Mouse (Mus musculus) CH12.LX (cell line): ENCODE results near the gene Sh3glb2. TPM values are rescaled to one million over a fixed set of nuclear protein-coding genes. Genes with fewer than 3 reads are reported as not detected.

ENCODE experiments used
- DNase-seq: peaks from one replicate; pipeline ENCODE4 v3.0.0-alpha.2; 2013; ENCODE audit errors: extremely low read depth
- H3K27ac ChIP-seq: 2 replicates; pipeline ENCODE4 v1.5.1; 2012; ENCODE audit warnings: low read depth, mild to moderate bottlenecking, control low read depth, moderate library complexity; ENCODE audit not compliant: insufficient read depth
- H3K27me3 ChIP-seq: replicated peaks from 2 replicates; pipeline ENCODE3; 2012; ENCODE audit warnings: inconsistent platforms
- H3K36me3 ChIP-seq, 2 experiments: replicated peaks in 1 of 2; 2 replicates each; pipeline versions ENCODE3 to v1.6.1; 2012; ENCODE audit warnings: inconsistent platforms in 1 of 2, low read length in 1 of 2, mild to moderate bottlenecking in 1 of 2, mixed read lengths in 1 of 2, moderate library complexity in 1 of 2; ENCODE audit not compliant: control insufficient read depth in 1 of 2, insufficient read depth in 1 of 2
- H3K4me1 ChIP-seq, 2 experiments: 2 replicates each; pipeline ENCODE4 v1.6.1; 2012; ENCODE audit warnings: inconsistent platforms in 1 of 2, moderate library complexity in 1 of 2; ENCODE audit not compliant: insufficient read depth in 2 of 2, control insufficient read depth in 1 of 2
- H3K4me2 ChIP-seq: 2 replicates; pipeline ENCODE4 v1.6.1; 2012; ENCODE audit warnings: low read depth, mild to moderate bottlenecking, control low read depth; ENCODE audit not compliant: poor library complexity, insufficient read depth, severe bottlenecking
- H3K4me3 ChIP-seq, 3 experiments: fragments of 150-350 bp in 1 of 3; sonication (generic) in 1 of 3; replicated peaks in 1 of 3; 2 replicates each; pipeline versions ENCODE3 to v1.5.1; 2011 to 2012; ENCODE audit warnings: low read depth in 2 of 3, low read length in 2 of 3, mild to moderate bottlenecking in 2 of 3, moderate library complexity in 2 of 3, control low read depth in 1 of 3, improper control_type of control experiment in 1 of 3, inconsistent platforms in 1 of 3, mixed read lengths in 1 of 3; ENCODE audit not compliant: poor library complexity in 1 of 3
- H3K79me2 ChIP-seq: replicated peaks from 2 replicates; pipeline ENCODE4 v1.6.1; 2012; ENCODE audit warnings: mild to moderate bottlenecking, moderate library complexity; ENCODE audit not compliant: control insufficient read depth, poor library complexity, insufficient read depth, severe bottlenecking; ENCODE audit errors: extremely low read depth
- H3K9ac ChIP-seq: 2 replicates; pipeline ENCODE4 v1.6.1; 2012; ENCODE audit warnings: low read depth, mild to moderate bottlenecking, control low read depth, moderate library complexity; ENCODE audit not compliant: insufficient read depth
- H3K9me3 ChIP-seq: replicated peaks from 2 replicates; pipeline ENCODE3; 2012; ENCODE audit warnings: low read length, inconsistent platforms, mixed read lengths
- CHD1 ChIP-seq: IDR thresholded peaks from 2 replicates; pipeline ENCODE4 v1.6.1; 2012; ENCODE audit warnings: low read depth, low read length, improper control_type of control experiment, inconsistent platforms
- ELF1 ChIP-seq: IDR thresholded peaks from 2 replicates; pipeline ENCODE4 v1.6.1; 2014; ENCODE audit warnings: low read depth, mild to moderate bottlenecking, inconsistent platforms, low read length, improper control_type of control experiment
- EP300 ChIP-seq: IDR thresholded peaks from 2 replicates; pipeline ENCODE4 v1.6.1; 2011; ENCODE audit warnings: low read length, improper control_type of control experiment
- ETS1 ChIP-seq: conservative IDR thresholded peaks from 2 replicates; pipeline ENCODE4 v1.6.1; 2012; ENCODE audit warnings: low read depth, mild to moderate bottlenecking, inconsistent platforms, low read length, improper control_type of control experiment, moderate library complexity
- HCFC1 ChIP-seq: IDR thresholded peaks from 2 replicates; pipeline ENCODE4 v1.6.1; 2012; ENCODE audit warnings: low read depth, mild to moderate bottlenecking, inconsistent platforms, low read length, improper control_type of control experiment
- IRF4 ChIP-seq: IDR thresholded peaks from 2 replicates; pipeline ENCODE4 v1.6.1; 2014; ENCODE audit warnings: low read depth, mild to moderate bottlenecking, inconsistent platforms, low read length, improper control_type of control experiment
- MAZ ChIP-seq: IDR thresholded peaks from 2 replicates; pipeline ENCODE4 v1.6.1; 2012; ENCODE audit warnings: low read depth, mild to moderate bottlenecking, inconsistent platforms, low read length, improper control_type of control experiment, moderate library complexity
- MXI1 ChIP-seq: IDR thresholded peaks from 2 replicates; pipeline ENCODE4 v1.6.1; 2011; ENCODE audit warnings: mild to moderate bottlenecking, low read depth, low read length, improper control_type of control experiment
- MYC ChIP-seq: IDR thresholded peaks from 2 replicates; pipeline ENCODE4 v1.6.1; 2011; ENCODE audit warnings: low read depth, mild to moderate bottlenecking, improper control_type of control experiment, low read length
- NRF1 ChIP-seq: IDR thresholded peaks from 2 replicates; pipeline ENCODE4 v1.6.1; 2014; ENCODE audit warnings: low read depth, mild to moderate bottlenecking, inconsistent platforms, low read length, improper control_type of control experiment, moderate library complexity
- PAX5 ChIP-seq: IDR thresholded peaks from 2 replicates; pipeline ENCODE4 v1.6.1; 2012; ENCODE audit warnings: low read length, inconsistent platforms, mixed read lengths
- POLR2A ChIP-seq: IDR thresholded peaks from 2 replicates; pipeline ENCODE4 v1.6.1; 2011; ENCODE audit warnings: low read depth, mild to moderate bottlenecking, improper control_type of control experiment, low read length
- SIN3A ChIP-seq: IDR thresholded peaks from 2 replicates; pipeline ENCODE4 v1.6.1; 2012; ENCODE audit warnings: low read length, improper control_type of control experiment, inconsistent platforms
- SMC3 ChIP-seq: IDR thresholded peaks from 2 replicates; pipeline ENCODE4 v1.6.1; 2011; ENCODE audit warnings: low read depth, low read length, improper control_type of control experiment
- TCF12 ChIP-seq: IDR thresholded peaks from 2 replicates; pipeline ENCODE4 v1.6.1; 2014; ENCODE audit warnings: low read depth, mild to moderate bottlenecking, inconsistent platforms, low read length, improper control_type of control experiment
- UBTF ChIP-seq: IDR thresholded peaks from 2 replicates; pipeline ENCODE4 v1.6.1; 2012; ENCODE audit warnings: low read depth, mild to moderate bottlenecking, inconsistent platforms, low read length, improper control_type of control experiment, moderate library complexity
- USF2 ChIP-seq: conservative IDR thresholded peaks from 2 replicates; pipeline ENCODE4 v1.6.1; 2011; ENCODE audit warnings: low read depth, low read length, improper control_type of control experiment
- ZC3H11A ChIP-seq: IDR thresholded peaks from 2 replicates; pipeline ENCODE4 v1.6.1; 2012; ENCODE audit warnings: low read depth, mild to moderate bottlenecking, inconsistent platforms, low read length, improper control_type of control experiment
- ZKSCAN1 ChIP-seq: IDR thresholded peaks from 2 replicates; pipeline ENCODE4 v1.6.1; 2012; ENCODE audit warnings: low read depth, inconsistent platforms, low read length, improper control_type of control experiment, borderline replicate concordance
- ZMIZ1 ChIP-seq: IDR thresholded peaks from 2 replicates; pipeline ENCODE4 v1.6.1; 2012; ENCODE audit warnings: low read depth, mild to moderate bottlenecking, inconsistent platforms, low read length, improper control_type of control experiment
- dilution Hi-C: fragments of 300-500 bp; cut with MboI; formaldehyde crosslinking; loops from 2 replicates; pipeline ENCODE4 v1.14.3; 2020; ENCODE audit warnings: low sequenced_read_pairs; ENCODE audit not compliant: extremely low pct_unique_long_range_greater_than_20kb, extremely low pct_ligation_motif_present
- in situ Hi-C: fragments of 300-500 bp; cut with MboI; formaldehyde crosslinking; loops from 3 replicates; pipeline ENCODE4 v1.14.3; 2019; ENCODE audit warnings: low sequenced_read_pairs, low pct_ligation_motif_present, low pct_unique_long_range_greater_than_20kb, mixed read lengths
- polyA plus RNA-seq: library from polyadenylated mRNA; unstranded; fragments of >175 nt; gene quantifications from 2 replicates; pipeline ENCODE4 v1.2.1, GENCODE M21; 2012; ENCODE audit warnings: low read depth; ENCODE audit not compliant: insufficient read length
- total RNA-seq, 2 experiments: library from RNA; depleted of rRNA; stranded (reverse); fragments of 300-350 nt in 1 of 2; fragments of >200 nt in 1 of 2; gene quantifications; 2 replicates each; pipeline ENCODE4 v1.2.3; 2012 to 2014

Gene Sh3glb2
- total and polyA plus RNA-seq, 3 experiments = 27.2 to 47.8 (median 38.9) TPM

DNA sequence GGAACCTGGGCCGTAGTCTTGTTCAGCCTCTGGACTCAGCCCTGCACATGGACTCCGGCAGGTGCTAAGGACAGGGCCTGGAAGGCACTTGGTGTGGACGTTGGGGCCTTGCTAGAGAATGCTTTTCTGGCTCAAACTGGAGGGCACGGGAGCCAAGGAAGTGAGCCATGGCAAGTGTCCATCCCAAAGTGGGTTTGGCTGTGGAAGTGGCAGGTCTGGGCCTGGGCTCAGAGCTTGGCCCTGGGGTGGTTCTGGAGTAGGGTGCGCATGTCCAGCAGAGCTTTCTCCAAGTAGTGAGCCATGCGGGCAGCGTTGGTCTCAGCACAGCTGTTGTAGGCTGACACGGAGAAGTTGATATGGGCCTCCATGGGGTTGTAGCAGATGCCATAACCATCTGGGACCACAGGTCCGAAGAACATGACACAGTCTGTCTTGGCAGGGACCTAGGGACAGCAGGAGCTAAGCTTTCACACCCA lies 43.3 kb upstream of the Sh3glb2 start:
- H3K9ac ChIP-seq = no peak overlapping the region
- H3K27ac ChIP-seq = no peak overlapping the region
- H3K4me3 ChIP-seq = no peak overlapping the region
- no peaks in the 10 kb centered on the region for H3K27me3 ChIP-seq
- in situ Hi-C loops = no loop called here
- dilution Hi-C loops = no loop called here
- H3K79me2 ChIP-seq = no peaks in the 10 kb centered on the region
- no peak for TF ChIP-seq SMC3
- no peak for TF ChIP-seq ZMIZ1
- no peak for TF ChIP-seq POLR2A
- TF ChIP-seq UBTF = no peak
- no peak for TF ChIP-seq ELF1
- TF ChIP-seq ETS1 = no peak
- no peak for TF ChIP-seq TCF12
- TF ChIP-seq PAX5 = no peak
- TF ChIP-seq CHD1 = no peak
- no peak for TF ChIP-seq MXI1
- TF ChIP-seq EP300 = no peak
- TF ChIP-seq MAZ = no peak
- TF ChIP-seq USF2 = no peak
- no peak for TF ChIP-seq ZKSCAN1
- no peak for TF ChIP-seq HCFC1
- peaks cover 8 to 17% of the 10 kb centered on the region in 2 experiments for H3K4me1 ChIP-seq
- no peak for DNase-seq
- peaks cover 34 to 72% of the 10 kb centered on the region in 2 experiments for H3K36me3 ChIP-seq
- no peaks in the 10 kb centered on the region for H3K9me3 ChIP-seq
- no peak overlapping the region for H3K4me2 ChIP-seq

DNA sequence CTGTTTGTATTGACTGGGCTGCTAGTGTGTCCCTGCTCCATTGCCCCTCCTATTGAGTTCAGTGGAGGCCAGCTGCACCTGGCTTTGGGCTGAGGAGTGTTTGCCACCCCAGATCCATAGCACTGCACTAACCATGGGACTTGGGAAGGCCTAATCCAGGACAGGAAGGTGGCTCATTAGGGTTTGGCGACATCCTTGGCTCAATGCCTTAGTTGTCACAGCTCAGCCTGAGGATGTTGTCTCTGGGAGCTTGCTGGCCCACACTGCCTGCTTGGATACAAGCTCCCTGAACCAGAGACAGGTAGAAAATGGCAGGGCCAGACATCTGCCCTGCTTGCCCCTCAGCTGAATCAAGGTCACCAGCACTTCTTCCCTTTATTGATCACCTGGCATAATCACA lies 42.4 kb upstream of the Sh3glb2 start:
- no peaks in the 10 kb centered on the region for H3K79me2 ChIP-seq
- H3K9ac ChIP-seq = no peak overlapping the region
- no peaks in the 10 kb centered on the region for H3K9me3 ChIP-seq
- dilution Hi-C loops = no loop called here
- peaks cover 41 to 80% of the 10 kb centered on the region in 2 experiments for H3K36me3 ChIP-seq
- no peak overlapping the region for H3K4me2 ChIP-seq
- no peak overlapping the region for H3K4me3 ChIP-seq
- H3K27me3 ChIP-seq = no peaks in the 10 kb centered on the region
- H3K27ac ChIP-seq = no peak overlapping the region
- no peak for TF ChIP-seq IRF4
- no peak for TF ChIP-seq SIN3A
- TF ChIP-seq NRF1 = no peak
- TF ChIP-seq MYC = no peak
- no peak for TF ChIP-seq ZC3H11A
- no peak for TF ChIP-seq MAZ
- TF ChIP-seq EP300 = no peak
- TF ChIP-seq MXI1 = no peak
- no peak for TF ChIP-seq POLR2A
- peaks cover 0 to 9% of the 10 kb centered on the region in 2 experiments; a peak in 2 of 4 replicates for H3K4me1 ChIP-seq
- no peak for DNase-seq
- in situ Hi-C loops = no loop called here
